Mouse (Mus musculus) kidney, postnatal 14 days (tissue): ENCODE measurements around the gene Faf2.
A peak's percentile ranks its signal among the peaks of the same experiment; 100 is the strongest.

ENCODE experiments used
- DNase-seq: peaks from one replicate; pipeline ENCODE4 v3.0.0; 2022; ENCODE audit warnings: mixed read lengths

Gene Faf2

DNA sequence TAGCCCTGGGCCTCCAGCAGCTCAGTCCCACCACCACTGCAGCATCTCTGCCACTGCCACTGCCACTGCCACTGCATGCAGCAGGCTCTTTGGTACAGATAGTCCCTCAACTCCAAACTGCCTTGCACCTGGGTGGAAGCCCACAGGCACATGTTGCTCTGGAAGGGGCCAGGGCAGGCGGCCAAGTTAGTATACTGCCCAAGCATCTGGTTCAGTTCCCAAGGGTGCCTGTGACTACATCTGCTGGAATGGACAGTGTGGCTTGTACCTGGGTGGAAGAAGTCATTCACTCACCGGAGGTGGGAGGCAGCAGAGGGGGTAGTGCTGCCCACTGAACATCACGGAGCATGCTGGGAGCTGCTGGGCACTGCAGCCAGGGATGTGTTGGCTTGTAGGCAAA is 61.7 kb downstream of the Faf2 start:
- DNase-seq: no peak

DNA sequence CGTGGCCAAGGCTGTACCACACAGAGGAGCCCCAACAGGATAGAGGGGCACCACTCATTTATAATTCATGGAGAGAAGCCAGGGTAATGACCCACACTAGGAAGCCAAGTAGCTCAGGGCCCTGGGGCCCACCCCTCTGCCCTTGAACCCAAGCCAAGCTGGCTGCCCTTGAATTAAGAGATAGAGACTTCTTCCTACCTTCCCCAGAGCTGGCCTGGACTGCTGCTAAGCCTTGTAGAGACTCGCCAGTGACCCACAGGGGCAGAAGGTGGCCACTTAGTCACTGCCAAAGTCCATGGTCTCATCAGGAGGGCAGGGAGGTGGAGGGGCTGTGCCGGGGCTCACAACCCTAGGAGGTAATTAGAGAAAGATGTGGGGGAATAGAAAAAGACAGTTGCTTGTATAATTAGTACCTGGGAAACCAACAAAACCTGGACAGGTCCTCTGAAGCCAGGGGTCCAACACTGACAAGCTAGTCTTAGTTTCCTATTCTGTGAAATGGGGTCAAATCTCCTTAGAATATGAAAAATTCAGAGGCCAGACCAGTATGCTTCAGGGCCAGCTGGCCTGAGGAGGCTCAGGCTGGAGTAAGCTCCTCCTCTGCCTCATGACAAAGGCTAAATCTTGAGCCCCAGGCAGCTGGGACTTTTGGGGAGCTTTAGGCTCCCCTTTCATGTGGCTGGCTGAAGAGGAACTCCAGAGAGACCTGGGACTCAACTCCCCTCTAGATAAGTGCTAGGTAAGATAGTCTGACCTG is 62.7 kb downstream of the Faf2 start:
- DNase-seq: no peak

DNA sequence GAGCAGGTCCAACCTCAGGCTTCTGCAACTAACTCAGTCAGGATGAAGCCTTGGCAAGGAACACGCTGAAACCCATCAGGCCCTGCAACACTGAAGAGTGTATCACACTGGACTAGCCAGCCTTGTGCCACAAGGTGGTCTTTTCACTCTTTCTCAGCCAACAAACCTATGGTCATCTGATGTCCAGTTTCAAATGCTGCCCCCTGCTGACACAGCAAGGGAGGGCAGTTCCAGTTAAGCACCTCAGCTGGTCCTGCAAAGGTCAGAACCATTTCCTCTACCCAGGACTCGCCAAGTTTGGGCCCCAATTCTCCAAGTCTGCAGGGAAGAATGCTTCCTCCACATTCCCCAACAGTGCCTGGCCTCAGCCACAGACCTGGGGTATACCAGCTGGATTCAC is 63.6 kb downstream of the Faf2 start:
- peak; percentile 71 for DNase-seq

DNA sequence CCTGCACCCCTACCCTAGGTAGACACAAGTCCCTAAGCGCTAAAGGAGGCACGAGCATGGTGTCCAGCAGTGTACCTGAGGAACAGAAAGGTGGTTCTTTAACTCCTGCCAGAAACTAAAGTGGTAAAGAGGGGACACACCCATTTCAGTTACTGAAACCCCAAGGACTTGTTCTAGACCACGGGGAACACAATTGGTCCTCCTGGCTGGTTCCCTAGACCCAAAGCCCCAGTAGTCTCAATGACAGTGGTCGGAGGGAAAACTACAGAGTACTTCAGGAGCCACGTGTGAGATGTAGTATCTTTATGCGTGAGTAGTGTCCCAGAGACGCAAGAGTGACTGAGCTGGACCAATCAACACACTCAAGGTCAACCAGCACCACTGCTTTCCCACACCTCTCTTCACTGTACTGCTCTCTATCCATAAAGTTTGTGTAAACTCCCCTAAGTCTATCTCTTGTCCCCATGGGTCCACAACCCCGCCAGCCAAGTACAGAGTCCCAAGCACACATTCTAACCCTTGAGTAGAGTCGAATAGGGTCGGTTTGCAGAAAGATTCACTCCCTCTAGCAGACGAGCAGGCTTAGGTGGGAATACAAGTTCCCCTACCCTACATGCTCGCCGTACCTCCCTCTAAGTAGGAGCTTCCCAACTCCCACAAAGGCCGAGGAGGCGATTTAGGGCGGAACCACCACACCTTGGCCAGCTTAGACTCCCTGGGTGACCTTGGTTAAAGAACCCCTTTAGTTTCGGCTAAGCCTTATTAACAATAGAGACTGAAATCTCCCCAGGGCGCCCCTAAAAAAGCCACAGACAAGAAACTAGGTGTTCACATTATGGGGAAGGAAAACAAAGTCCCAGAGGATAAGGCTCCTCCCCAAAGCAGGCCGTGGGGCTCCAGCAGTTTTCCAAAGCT is 64.8 kb downstream of the Faf2 start:
- DNase-seq: no peak

DNA sequence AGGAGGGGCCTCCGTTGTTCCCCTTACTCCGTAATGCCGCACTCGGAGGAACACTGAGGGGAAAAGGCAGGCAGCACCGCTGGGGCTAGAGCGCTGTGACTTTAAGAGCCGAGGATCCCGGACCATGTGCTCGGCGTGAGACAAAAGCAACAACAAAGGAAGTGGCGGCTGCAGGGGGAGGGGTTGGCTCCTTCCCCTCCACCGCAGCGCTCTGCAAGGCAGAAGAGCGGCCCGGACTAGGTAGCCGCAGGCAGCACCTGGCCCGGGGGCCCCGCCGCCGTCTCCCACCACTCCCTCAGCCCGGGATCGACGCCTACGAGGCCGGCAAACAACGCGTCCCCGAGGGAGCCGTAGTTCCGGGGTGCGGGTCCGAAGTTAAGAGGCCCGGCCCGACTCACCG is 65.5 kb downstream of the Faf2 start:
- peak; percentile 89 for DNase-seq

DNA sequence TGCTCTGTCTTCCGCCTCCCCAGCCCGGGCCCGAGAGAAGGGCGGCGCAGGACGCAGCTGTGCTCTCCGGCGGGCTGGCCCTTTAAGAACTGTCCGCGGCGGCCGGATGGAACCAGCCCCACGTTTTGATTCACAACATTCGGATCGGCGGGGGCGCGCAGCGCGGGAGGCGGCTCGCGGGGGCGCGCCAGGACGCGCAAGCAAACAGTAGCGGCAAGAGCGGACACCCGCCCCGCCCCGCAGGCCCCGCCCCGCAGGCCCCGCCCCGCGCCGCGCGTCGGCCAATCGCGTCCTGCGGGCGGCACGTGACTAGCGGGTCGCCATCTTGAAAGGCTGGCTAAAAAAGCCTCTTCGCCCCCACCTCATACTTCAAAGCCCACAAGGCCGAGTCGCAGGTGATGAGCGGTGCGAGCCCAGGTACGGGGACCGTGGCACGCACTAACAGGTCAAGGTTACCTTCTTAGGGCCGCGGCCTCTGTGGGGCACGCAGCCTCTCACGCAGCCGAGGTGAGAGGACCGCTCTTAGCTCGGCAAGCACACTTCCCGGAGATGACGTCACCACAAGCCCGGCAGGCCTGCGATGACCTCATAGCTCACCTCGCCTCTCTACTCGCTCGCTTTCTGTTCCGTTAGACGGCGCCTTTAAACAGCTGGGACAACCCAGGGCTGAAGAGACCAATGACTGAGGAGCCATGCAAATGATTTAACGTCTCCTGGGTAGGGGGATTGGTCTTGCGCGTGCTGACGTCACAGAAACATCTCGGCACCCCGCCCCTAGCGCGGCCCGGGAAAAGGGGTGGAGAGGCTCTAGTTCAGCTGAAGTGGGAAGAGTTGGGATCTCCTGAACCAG is 66.2 kb downstream of the Faf2 start:
- peak; percentile 100 for DNase-seq

DNA sequence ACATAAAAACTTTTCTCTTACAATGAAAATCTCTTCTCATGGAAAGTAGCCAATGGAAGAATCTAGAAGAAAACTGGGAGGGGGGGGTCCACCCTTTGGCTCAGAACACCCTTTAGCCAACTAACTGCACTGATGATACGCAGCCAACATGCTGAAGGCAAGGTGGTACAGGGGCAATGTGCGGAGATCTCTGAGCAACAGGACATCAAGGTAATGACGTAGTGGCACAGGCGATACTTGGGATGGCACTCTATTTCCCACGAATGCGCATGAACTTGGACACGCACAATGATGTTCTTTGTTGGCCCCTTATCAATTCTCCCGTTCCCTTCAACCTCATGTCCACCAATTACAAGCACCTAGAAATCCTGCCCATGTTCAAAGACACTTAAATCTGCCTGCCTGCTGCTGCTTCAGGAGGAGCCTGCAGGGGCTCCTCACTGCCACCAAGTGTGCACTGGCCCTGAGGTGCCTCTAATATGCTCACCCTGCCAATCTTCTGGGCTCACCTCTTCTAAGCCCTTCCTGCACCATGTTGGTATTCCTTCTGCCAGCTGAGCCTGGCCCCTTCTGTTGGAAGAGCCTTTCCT is 68.7 kb downstream of the Faf2 start:
- DNase-seq: no peak

DNA sequence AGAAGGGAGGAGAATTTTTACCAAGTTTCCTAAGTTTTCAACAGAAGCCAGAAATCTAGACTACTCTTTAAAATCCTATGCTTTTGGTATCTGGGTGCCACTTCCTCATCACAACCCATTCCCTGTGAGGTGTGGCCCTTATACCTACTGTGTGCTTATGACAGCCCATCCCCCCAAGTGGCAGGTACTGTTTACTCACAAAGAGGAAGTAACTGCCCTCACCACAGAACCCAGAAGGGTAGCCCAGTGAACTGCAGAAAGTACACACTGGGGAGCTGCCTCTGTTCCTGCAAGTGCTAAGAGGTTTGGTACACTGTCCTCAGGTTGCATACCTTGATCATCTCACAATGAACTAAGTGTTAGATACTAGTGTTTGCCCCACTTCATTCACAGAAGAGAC is 70.2 kb downstream of the Faf2 start:
- no peak for DNase-seq

DNA sequence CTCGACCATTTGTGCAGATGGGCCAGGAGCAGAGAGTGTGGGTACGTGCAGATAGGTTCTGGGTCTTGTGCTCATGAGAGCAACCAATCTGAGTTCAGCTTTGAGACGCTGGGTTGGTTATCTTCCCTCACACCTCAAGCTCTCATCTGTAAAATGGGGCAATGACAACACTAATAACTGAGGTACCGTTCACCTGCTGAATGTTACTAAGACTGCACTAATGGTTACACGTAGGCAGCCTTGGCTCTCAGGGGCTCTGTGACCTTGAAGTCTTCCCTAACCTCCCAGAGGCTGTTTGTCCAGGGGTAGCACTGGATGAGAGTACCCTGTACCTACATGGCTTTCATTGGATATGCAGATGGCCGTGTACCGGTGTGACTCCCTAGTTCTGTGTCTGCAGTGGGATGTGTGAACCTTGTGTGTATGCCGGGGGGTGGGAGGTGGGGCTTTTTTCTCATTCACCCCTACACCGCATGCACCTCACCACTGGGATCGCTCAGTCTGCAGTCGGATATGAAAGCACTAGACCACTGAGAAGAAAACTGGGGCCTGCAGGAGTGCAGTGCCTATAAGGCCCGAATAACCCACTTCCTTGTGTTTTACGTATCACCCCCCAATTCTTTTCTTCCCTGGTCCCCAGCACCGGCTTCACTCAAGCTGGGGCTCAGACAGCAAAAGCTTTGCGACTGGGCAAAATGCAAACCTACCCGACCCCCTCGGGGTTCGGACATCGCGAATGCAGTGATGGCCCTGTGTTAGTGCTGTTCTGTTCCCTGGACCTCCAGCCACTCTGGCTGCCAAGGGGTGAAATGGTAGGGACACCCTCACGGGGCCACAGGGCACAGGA is 71.3 kb downstream of the Faf2 start:
- DNase-seq: no peak

DNA sequence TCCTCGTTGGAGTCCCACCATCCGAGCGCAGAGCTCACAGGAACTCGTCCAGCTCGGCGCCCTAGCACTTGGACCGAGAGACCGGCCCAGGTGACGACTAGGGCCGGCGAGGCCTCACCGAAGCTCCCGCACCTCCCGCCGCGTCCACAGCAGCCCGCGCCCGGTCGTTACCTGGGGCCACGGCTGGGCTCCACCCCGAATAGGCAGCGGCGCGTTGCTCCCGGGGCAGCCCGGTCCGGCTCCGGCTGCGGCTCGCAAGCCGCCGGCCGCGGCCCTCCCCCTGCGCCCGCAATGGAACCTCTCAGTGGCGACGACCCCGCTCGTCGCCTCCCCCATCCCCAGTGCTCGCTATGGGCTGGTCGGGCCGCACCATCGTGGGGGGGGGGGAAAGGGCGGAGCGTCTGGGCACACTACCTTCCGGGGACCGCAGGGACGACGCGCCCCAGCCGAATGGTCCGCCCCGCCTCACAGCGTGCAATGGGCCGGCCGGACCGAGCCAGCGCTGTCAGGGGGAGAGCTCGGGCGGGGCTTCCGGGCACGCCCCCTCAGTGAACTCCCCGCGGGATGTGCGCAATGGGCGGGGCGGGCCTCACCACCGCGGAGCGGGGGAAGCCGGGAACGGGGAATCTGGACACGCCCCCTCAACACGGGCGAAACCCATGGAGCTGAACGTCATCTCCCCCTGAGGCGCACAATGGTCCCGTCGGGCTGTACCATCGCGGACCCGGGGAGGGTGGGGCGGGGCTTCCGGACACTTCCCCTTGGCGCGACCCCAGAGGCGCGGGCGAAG is 72.2 kb downstream of the Faf2 start, which contains the start of gene Rnf44:
Gene Rnf44 (minus strand): TSS at position 350 of the 790 bp plus-strand sequence.
- DNase-seq: peak; percentile 100

DNA sequence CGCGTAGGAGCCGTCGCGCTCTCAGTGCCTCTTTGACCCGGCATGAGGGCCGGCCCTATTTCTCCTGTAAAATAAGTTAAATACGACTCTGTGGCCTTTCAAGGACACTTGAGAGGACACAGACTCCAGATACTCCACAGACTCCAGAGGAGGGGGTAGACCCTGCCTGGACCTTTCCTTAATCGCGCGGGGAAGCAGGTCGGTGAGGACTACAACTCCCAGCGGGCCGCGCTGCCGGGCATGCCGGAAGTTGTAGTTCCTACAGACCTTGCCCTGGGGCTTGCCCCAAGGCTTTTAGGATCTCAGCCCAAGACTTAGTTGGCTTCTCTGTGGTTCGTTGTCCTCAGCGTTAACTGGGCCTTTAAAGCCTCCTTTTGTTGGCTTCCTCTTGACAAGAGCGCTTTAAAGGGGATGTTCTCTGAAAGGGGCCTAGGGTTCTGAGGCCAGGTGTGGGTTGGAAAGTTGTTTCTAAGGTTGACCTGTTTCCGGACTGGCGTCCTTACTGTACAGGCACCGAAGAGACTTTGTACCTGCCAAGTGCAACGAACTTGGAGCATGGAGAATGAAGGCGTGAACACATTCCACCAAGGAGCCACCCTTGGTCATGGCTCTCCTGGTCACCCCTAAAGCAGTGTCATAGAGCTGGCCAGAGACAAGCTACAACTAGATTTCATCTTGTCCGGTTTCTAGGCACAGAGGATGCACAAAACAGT is 72.9 kb downstream of the Faf2 start:
- no peak for DNase-seq

DNA sequence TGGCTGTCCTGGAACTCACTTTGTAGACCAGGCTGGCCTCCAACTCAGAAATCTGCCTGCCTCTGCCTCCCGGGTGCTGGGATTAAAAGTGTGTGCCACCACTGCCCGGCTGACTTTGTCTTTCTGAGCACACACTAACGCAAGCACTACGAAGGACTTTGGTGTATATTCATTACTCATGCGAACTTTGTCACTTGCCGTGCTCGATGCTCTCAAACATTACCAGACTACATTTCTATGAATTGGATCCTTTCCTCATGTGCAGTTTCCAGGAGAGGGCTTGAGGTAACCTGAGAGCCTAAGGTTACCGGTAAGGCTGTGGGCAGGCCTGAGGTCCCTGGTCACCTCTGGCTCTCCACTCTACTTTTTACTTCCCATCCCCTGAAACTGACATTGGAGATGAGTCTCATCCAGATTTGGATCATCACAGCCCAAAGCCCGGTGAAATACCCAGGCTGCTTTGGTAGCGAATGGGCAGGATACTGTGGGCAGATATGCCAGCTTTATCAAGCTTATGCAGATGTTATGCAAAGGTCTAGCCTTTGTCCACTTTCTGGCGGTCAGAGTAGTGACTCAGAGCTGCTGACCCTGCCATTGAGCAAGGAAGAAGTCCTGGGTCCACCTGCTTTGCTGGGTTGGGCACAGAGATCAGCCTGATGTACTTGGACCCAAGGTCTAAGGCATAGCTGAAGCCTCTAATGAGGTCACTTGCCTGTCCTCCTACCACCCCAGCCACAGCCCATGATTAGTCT is 74.1 kb downstream of the Faf2 start:
- DNase-seq: no peak

DNA sequence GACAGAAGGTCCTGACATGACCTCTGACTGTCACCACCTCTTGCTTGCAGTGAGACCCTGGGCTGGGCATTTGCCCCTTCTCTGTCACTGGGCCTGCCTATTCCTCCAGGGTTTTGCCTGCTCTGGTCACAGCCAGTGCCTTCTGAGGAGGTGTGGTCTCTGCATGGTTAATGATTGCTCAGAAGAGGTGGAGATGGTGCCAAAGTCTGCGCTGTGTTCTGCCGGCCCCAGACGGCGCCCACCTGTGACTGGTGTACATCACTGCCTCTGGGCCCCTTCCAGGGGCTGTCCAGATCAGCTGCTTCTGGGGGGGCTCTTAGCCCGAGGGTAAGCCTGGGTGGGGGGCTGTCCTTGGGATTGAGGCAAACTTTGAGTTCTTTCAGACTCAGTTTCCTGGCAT is 79.7 kb downstream of the Faf2 start, which contains the start of gene Cdhr2:
Gene Cdhr2 (plus strand): TSS at position 219 of the 400 bp plus-strand sequence.
- DNase-seq: peak; percentile 86

DNA sequence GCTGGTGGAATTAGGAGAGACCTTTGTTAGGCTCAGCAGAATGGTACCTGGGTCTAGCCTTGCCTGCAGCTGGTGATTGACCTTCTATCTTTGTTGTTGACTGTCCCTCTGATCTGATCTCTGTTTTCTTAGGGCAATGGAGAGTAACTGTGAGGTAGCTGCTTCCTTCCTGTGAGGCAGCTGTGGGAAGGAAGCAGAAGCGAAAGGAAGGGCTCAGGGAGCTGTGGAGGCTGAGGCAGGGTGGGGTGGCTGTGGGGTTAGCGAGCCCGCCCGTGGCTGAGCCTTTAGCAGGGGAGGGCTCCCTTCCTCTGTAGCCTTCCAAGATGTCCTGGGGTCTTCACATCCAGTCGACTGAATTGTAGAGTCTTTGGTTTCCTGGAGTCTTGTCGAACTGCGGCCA is 80.9 kb downstream of the Faf2 start:
- DNase-seq: no peak

DNA sequence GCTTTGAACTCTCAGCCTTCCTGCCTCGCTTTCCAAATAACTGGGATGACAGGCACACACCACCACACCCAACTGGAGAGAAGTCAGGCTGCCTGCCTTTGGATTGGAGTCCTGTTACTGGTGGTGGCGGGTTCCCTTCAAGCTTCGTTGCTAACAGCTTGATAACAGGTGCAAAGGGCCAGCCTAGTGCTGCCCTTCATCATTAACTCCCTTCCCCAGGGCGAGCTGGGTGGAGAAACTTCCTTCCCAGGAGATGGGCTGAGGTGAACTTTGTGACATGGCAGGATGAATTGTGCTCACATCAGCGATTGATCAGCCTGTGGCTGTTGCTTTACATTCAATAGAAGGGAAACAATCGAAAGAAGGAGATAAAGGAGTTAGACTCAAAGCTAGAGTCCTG is 83.3 kb downstream of the Faf2 start:
- no peak for DNase-seq

DNA sequence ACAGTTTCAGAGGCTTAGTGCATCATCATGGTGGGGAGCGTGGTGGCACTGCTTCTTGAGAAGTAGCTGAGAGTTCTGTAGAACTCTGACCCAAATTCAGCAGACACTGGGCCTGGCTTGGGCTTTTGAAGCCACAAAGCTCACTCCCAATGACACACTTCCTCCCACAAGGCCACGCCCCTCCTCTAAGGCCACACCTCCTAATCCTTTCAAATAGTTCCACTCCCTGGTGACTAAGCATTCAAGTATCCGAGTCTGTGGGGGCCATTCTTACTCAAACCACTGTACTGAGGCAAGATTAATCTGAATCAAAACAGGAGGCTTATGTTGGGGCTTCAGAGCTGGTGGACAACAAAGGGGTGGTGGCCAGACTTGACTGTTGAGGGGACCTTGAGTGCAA is 89.3 kb downstream of the Faf2 start:
- no peak for DNase-seq
